ENCODE assay signal across 11 mouse cellular contexts in genomic region chr5:75372849-75373248, GRCm38 (mm10).
DNase-seq lines count a peak whose midpoint lies in the region; ATAC-seq and TF ChIP-seq lines count a peak whose summit lies in the region.
"Had no signal": no experiment of that assay in that cellular context is flagged by ENCODE, and none has a peak within 500 bp of the region (broad histone marks: within the 10 kb centered on the region; RNA-seq: fewer than 3 reads in every experiment).

No protein-coding gene starts in this region.

- no peaks in the 10 kb centered on the region for H3K4me1 ChIP-seq in forebrain, postnatal 0 days (ENCODE audit: insufficient read depth)
- H3K4me1 ChIP-seq in forebrain, embryonic 11.5 days (replicated peaks; ENCODE audit: control insufficient read depth, insufficient read depth, low read length), result no peaks in the 10 kb centered on the region
- peaks cover 2% of the 10 kb centered on the region; the same call in 1 of the 2 replicates for H3K4me1 ChIP-seq in liver, adult 2 months (ENCODE audit: control insufficient read depth, insufficient read depth, low read length)
- peaks cover 36% of the 10 kb centered on the region for H3K4me1 ChIP-seq in liver, embryonic 12.5 days
- H3K4me1 ChIP-seq in forebrain, embryonic 15.5 days, result peaks cover 5% of the 10 kb centered on the region; the same call in 1 of the 2 replicates
- H3K4me1 ChIP-seq: megakaryocyte, embryonic 14.5 days had no signal

- no peak overlapping the region for H3K4me3 ChIP-seq in forebrain, postnatal 0 days (ENCODE audit: low read depth, low read length)
- no peak overlapping the region for H3K4me3 ChIP-seq in forebrain, embryonic 11.5 days (ENCODE audit: low read depth, low read length)
- no peak overlapping the region for H3K4me3 ChIP-seq in liver, adult 2 months (ENCODE audit: insufficient read depth, low read depth, low read length)
- H3K4me3 ChIP-seq in liver, embryonic 12.5 days, result no peak overlapping the region
- H3K4me3 ChIP-seq in forebrain, embryonic 15.5 days, result no peak overlapping the region
- H3K4me3 ChIP-seq: hindbrain, embryonic 12.5 days; megakaryocyte, embryonic 14.5 days had no signal

- H3K36me3 ChIP-seq in forebrain, postnatal 0 days (ENCODE audit: insufficient read depth), result no peaks in the 10 kb centered on the region
- H3K36me3 ChIP-seq in forebrain, embryonic 11.5 days (ENCODE audit: control insufficient read depth, insufficient read depth, low read length), result no peaks in the 10 kb centered on the region
- no peaks in the 10 kb centered on the region for H3K36me3 ChIP-seq in liver, adult 2 months (ENCODE audit: control insufficient read depth, insufficient read depth, low read length)
- no peaks in the 10 kb centered on the region for H3K36me3 ChIP-seq in liver, embryonic 12.5 days
- no peaks in the 10 kb centered on the region for H3K36me3 ChIP-seq in forebrain, embryonic 15.5 days
- H3K36me3 ChIP-seq: hindbrain, embryonic 12.5 days had no signal

- H3K9ac ChIP-seq in forebrain, postnatal 0 days, result no peak overlapping the region
- no peak overlapping the region for H3K9ac ChIP-seq in forebrain, embryonic 11.5 days (ENCODE audit: low read length)
- no peak overlapping the region for H3K9ac ChIP-seq in liver, adult 2 months (ENCODE audit: low read depth, low read length)
- no peak overlapping the region for H3K9ac ChIP-seq in liver, embryonic 12.5 days
- no peak overlapping the region for H3K9ac ChIP-seq in forebrain, embryonic 15.5 days (replicated peaks)
- H3K9ac ChIP-seq: hindbrain, embryonic 12.5 days had no signal

- DNase-seq in forebrain, postnatal 0 days, result no peak
- DNase-seq in forebrain, embryonic 11.5 days (ENCODE audit: low spot score), result no peak
- no peak for DNase-seq in liver, adult 2 months (ENCODE audit: extremely low read depth, low read depth, low spot score)
- DNase-seq in NIH3T3 (ENCODE audit: low read depth), result peak; percentile 9
- peak; percentile 22 for DNase-seq in thymus, postnatal 14 days
- no peak for DNase-seq in urinary bladder, postnatal 25 days (ENCODE audit: low spot score)
- DNase-seq: heart, adult 11 months had no signal

- H3K4me2 ChIP-seq in forebrain, postnatal 0 days (ENCODE audit: low read depth), result no peak overlapping the region
- H3K4me2 ChIP-seq in forebrain, embryonic 11.5 days (ENCODE audit: low read depth, low read length, severe bottlenecking), result no peak overlapping the region
- no peak overlapping the region for H3K4me2 ChIP-seq in liver, embryonic 12.5 days
- H3K4me2 ChIP-seq in forebrain, embryonic 15.5 days (replicated peaks), result no peak overlapping the region
- H3K4me2 ChIP-seq: hindbrain, embryonic 12.5 days had no signal

- H3K27me3 ChIP-seq in forebrain, postnatal 0 days (ENCODE audit: insufficient read depth, low read length), result no peaks in the 10 kb centered on the region
- H3K27me3 ChIP-seq in forebrain, embryonic 11.5 days (ENCODE audit: control insufficient read depth, insufficient read depth, low read length), result no peaks in the 10 kb centered on the region
- H3K27me3 ChIP-seq in liver, adult 2 months (ENCODE audit: control insufficient read depth, insufficient read depth, low read length), result no peaks in the 10 kb centered on the region
- H3K27me3 ChIP-seq in liver, embryonic 12.5 days (replicated peaks), result no peaks in the 10 kb centered on the region
- no peaks in the 10 kb centered on the region for H3K27me3 ChIP-seq in forebrain, embryonic 15.5 days
- H3K27me3 ChIP-seq: hindbrain, embryonic 12.5 days; megakaryocyte, embryonic 14.5 days had no signal

- ATAC-seq in forebrain, postnatal 0 days, result no peak
- no peak for ATAC-seq in forebrain, embryonic 11.5 days (replicated peaks; ENCODE audit: low FRiP score)
- ATAC-seq in liver, embryonic 12.5 days, result no peak
- ATAC-seq in forebrain, embryonic 15.5 days (replicated peaks), result no peak

- no peak for TF ChIP-seq POLR2A in liver, adult 2 months (IDR thresholded peaks at IDR 0.05; ENCODE audit: extremely low read depth, insufficient read depth, low read length)

- H3K9me3 ChIP-seq in forebrain, postnatal 0 days (ENCODE audit: low read length), result no peaks in the 10 kb centered on the region
- no peaks in the 10 kb centered on the region; the same call in 1 of the 2 replicates for H3K9me3 ChIP-seq in forebrain, embryonic 11.5 days (ENCODE audit: control insufficient read depth, low read length)
- H3K9me3 ChIP-seq in liver, embryonic 12.5 days (replicated peaks), result peaks cover 4% of the 10 kb centered on the region; the same call in 1 of the 2 replicates
- no peaks in the 10 kb centered on the region for H3K9me3 ChIP-seq in forebrain, embryonic 15.5 days

- WGBS in forebrain, postnatal 0 days, result 61% methylated on average over 3 of the region's 3 CpGs
- WGBS in forebrain, embryonic 11.5 days, result 66% methylated on average over 3 of the region's 3 CpGs
- WGBS in liver, adult 2 months, result 60% methylated on average over 3 of the region's 3 CpGs
- 39% methylated on average over 3 of the region's 3 CpGs for WGBS in liver, embryonic 12.5 days (ENCODE audit: insufficient replicate concordance)
- WGBS in forebrain, embryonic 15.5 days, result 68% methylated on average over 3 of the region's 3 CpGs

- H3K79me2 ChIP-seq in liver, adult 2 months (ENCODE audit: control insufficient read depth, insufficient read depth, low read length), result no peaks in the 10 kb centered on the region

- H3K27ac ChIP-seq in forebrain, postnatal 0 days (ENCODE audit: low read depth, low read length), result no peak overlapping the region
- H3K27ac ChIP-seq in forebrain, embryonic 11.5 days (ENCODE audit: low read depth, low read length), result no peak overlapping the region
- no peak overlapping the region for H3K27ac ChIP-seq in liver, adult 2 months (replicated peaks; ENCODE audit: insufficient read depth, low read depth, low read length)
- no peak overlapping the region for H3K27ac ChIP-seq in liver, embryonic 12.5 days
- no peak overlapping the region for H3K27ac ChIP-seq in forebrain, embryonic 15.5 days (replicated peaks)
- H3K27ac ChIP-seq: hindbrain, embryonic 12.5 days had no signal

- peak; percentile 31; the same call in 1 of the 2 replicates for TF ChIP-seq CTCF in forebrain, postnatal 0 days (IDR thresholded peaks at IDR 0.05; ENCODE audit: low read depth)
- peak; percentile 40; the same call in 1 of the 2 replicates for TF ChIP-seq CTCF in liver, adult 2 months (IDR thresholded peaks at IDR 0.05; ENCODE audit: low read depth, low read length)

Comparison
In these comparisons a context has a peak if more than half of its experiments do, and no peak if none do; other contexts are left out.
1. DNase-seq: peak in NIH3T3 (single experiment) and thymus, postnatal 14 days (single experiment); none in forebrain, postnatal 0 days (single experiment), forebrain, embryonic 11.5 days (single experiment), liver, adult 2 months (single experiment) and urinary bladder, postnatal 25 days (single experiment).